Mouse (Mus musculus): ENCODE measurements around the gene Ankrd16.

Ankrd16 gene

GRCm38 (mm10) chr2:11777091-11778068 lies at the start of gene Ankrd16, which contains the start of gene Fbh1:
Gene Ankrd16, plus strand, starts transcription at chr2:11777876.
Gene Fbh1, minus strand, starts transcription at chr2:11777582.
- peak; percentile 99 for DNase-seq (ENCODE audit: low spot score)

DNA sequence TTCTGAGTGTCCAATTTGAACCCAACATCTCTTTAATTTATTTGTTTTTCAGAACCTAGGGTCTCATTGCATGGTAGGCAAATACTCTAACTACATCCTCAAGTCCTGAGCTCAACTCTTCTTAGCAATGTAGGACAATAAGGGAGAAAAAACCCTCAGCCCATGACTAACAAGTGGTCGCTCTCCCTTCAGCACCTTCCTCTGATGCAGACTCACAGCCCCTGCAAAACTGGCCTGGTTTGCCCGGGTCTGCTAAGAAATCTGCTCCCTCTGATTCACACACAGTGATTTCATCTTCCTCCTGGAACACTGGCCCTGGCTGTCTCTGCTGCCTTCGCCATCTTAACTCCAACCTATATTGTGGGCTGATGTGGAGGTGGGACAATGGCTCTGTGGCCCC lies 48.6 kb upstream of the Ankrd16 start:
- DNase-seq (ENCODE audit: low spot score), result no peak

GRCm38 (mm10) chr2:11732978-11733377 lies 44.7 kb upstream of the Ankrd16 start:
- DNase-seq (ENCODE audit: low spot score), result no peak

DNA sequence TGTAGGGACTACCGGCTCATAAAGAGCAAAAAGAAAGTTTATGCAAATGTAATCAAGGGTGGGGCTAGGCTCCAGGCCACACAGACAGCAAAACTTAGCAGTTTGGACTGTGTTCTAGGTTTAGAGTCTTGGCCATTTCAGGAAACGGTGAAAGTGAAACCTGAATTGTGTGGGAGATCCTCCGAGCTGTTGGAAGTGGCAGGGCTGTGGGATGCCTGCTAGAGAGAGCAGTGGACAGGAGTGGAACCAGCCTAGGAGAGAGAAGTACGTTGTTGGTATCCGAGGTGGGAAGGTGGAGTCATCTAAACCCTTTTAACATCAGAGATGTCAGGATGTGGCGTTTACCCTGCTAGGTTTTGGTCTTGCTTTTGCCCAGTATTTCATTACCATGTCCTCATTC lies 41.8 kb upstream of the Ankrd16 start:
- DNase-seq (ENCODE audit: low spot score), result no peak

- no peak for DNase-seq (ENCODE audit: low spot score)
Observed at GRCm38 (mm10) chr2:11738794-11739193, 38.9 kb upstream of the Ankrd16 start.

- no peak for DNase-seq (ENCODE audit: low spot score)
Observed at GRCm38 (mm10) chr2:11739516-11740051, 38.1 kb upstream of the Ankrd16 start.

DNA sequence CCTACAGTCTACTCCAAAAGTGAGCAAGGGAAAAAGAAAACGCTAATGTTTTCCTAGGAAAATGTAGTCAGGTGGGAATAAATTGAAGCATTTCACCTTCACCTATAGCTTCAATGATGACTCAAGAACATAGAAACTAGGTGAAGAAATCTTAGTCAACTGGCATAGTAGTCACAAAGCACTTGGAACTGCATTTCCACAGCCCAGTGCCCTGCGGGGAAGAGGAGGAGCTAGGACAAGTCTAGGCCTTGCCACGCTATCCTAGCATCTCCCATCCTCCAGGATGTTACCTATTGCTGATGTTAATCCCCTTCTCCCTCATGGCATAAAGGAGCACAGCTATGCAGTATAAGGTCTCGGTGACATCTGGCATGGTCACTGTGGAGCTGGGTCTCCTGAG lies 15.1 kb upstream of the Ankrd16 start:
- no peak for DNase-seq (ENCODE audit: low spot score)

- DNase-seq (ENCODE audit: low spot score), result no peak
Observed at GRCm38 (mm10) chr2:11765694-11766093, 12.0 kb upstream of the Ankrd16 start.

- DNase-seq (ENCODE audit: low spot score), result no peak
Observed at GRCm38 (mm10) chr2:11766485-11767160, 11.1 kb upstream of the Ankrd16 start.

DNA sequence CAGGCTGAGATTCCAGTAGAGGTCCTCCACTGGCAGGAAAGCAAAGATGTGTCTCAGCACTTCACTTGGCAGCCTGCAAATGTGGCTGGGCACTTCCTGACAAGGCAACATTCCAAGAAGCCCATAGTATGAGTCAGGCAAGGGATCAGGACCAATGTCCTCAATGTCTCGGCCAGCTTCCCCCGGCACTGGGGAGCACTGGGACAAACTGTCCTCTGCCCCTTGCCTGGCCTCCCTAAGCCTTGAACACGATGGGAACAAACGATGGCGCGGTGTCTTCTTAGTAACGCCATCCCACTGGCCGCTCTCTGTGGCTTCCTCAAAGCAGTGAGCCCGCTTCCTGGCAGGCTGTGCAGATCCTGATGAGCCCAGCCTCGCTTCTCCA lies 10.5 kb upstream of the Ankrd16 start:
- DNase-seq (ENCODE audit: low spot score), result no peak

GRCm38 (mm10) chr2:11771701-11772100 lies 6.0 kb upstream of the Ankrd16 start:
- DNase-seq (ENCODE audit: low spot score), result no peak

DNA sequence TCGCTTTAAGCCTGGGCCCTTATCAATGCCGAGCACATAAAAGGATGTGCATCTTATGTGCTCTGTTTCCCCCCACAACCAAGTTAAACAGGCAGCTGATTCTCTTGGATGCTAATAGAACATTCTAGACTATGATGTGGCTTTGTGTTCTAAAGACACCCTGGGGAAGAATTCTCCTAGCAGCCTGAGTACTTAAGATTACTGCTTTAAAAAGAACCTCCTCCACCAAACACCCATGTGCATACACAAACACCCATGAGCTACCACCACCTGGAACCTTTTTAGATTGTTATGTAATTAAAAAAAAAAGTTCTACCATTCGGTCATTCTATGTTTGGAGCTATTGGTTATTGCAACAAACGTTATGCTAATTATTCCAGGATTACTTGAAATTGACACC lies 5.3 kb upstream of the Ankrd16 start:
- DNase-seq (ENCODE audit: low spot score), result peak; percentile 36

DNA sequence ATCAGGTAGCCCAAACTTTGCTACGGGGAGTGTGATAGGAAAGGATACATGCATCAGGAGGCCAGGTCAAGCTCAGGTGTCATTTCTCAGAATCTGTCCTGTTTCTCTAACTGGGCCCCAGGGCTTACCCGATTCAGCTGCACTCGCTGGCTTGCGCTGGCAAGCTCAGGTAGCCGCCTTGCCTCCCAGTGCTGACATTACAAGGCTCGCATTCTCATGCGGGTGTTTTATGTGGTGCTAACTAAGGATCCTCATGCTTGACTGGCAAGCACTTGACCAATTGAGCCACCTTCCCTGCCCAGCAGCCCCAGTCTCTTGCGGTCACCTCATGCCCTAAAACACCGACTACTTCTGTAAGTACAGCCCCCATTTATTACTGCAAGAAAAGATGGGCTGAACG lies 3.2 kb upstream of the Ankrd16 start:
- no peak for DNase-seq (ENCODE audit: low spot score)

DNA sequence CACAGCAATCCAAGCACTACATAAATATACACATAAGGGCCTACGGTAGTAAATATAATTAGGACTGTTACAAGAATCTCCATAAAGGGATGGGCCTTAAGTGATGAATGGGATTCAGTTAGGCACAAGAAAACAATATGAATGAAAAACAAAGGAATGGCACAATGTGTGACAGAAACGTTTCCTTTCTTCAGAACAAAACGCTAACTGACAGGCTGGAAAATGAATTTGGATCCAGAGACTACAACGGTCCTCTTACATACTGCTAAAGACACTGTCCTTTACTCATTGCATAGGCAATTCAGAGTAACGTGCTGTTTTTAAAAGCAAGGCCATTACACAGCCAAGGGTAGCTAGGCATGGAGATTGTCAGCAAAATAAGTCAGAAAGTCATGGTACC lies 2.6 kb upstream of the Ankrd16 start:
- no peak for DNase-seq (ENCODE audit: low spot score)

GRCm38 (mm10) chr2:11776415-11776814 lies 1.3 kb upstream of the Ankrd16 start:
- DNase-seq (ENCODE audit: low spot score), result no peak

DNA sequence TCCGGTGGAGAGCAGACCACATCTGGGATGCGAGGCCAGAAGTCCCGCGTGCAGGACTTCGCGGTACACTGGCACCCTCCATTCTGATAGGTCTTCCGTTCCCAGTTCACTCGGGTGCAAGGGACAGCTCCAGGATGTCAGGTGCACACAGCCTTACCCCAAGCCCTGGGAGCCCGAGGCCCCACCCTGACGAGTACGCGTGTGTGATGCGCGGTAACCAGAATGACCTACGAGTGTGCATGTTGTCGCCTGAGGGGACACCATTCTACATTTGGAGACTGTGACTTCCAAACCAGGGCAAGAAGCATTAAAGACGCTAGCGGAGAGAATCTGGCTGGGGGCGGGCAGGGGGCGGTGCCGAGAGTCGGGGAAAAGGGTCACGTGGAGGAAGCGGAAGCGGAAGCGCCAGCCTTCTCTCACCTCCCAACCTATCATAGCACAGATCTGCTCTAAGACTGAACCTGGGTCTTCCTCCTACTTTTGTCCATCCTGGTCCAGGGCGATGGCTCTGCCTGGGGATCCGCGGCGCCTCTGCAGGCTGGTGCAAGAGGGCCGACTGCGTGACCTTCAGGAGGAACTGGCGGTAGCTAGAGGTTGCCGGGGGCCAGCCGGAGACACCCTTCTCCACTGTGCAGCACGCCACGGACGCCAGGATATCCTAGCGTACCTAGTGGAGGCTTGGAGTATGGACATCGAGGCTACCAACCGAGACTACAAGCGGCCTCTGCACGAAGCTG lies 579 bp downstream of the Ankrd16 start:
- peak; percentile 75 for DNase-seq (ENCODE audit: low spot score)

DNA sequence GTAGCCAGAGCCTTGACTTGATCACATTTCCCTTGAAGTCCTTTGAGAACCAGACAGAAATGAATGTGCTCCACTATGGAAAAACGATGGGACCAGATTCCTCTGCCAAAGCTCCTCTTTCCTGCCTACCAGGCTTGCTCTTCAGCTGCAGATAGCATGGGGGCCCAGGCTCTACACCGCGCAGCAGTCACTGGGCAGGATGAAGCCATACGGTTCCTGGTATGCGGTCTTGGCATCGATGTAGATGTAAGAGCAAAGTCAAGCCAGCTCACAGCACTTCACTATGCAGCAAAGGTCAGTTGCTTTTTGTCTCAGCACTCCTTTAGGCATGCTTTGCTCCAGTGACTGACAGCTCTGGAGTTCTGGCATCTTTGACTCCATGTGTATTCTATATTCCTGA lies 6.5 kb downstream of the Ankrd16 start:
- DNase-seq (ENCODE audit: low spot score), result no peak

DNA sequence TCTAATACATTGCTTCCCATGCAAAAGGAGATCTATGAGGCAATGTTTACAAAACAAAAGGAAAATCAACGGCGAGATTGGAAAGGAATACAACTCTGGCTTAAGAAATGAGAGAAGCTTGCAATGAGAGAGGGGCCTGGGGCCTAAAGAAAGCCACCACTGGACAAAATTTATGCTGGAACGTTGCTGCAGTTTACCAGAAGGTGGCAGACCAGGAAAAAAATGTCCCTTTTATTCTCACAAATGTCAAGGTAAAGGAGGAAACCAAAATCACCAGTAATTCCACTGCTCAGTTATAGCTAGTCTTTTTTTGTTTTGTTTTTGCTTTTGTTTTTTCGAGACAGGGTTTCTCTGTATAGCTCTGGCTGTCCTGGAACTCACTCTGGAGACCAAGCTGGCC lies 17.0 kb downstream of the Ankrd16 start:
- DNase-seq (ENCODE audit: low spot score), result no peak

- no peak for DNase-seq (ENCODE audit: low spot score)
Observed at GRCm38 (mm10) chr2:11797930-11798364, 20.3 kb downstream of the Ankrd16 start.

GRCm38 (mm10) chr2:11801299-11801930 lies 23.7 kb downstream of the Ankrd16 start:
- no peak for DNase-seq (ENCODE audit: low spot score)
